Mouse (Mus musculus) embryonic facial prominence, embryonic 13.5 days (tissue): ENCODE data around the gene Klhdc7a. TPM values are rescaled to one million over a fixed set of nuclear protein-coding genes. Genes with fewer than 3 reads are reported as not detected.
"Not testable (repeated sequence)": the region's sequence is repeated elsewhere in the genome, so short reads cannot be mapped to it uniquely, and the experiment has no call there.

ENCODE experiments used
- ATAC-seq: fragments of 200-750 bp; cut with Nextera tagmentation; 2 replicates; pipeline ENCODE4 v1.8.0; 2017; ENCODE audit warnings: low read depth; ENCODE audit not compliant: insufficient number of reproducible peaks, insufficient read depth, low FRiP score, low TSS enrichment
- H3K27ac ChIP-seq: fragments of 300-500 bp; sonication (generic); 2 replicates; pipeline ENCODE4 v1.5.1; 2015; ENCODE audit warnings: moderate library complexity, mild to moderate bottlenecking, inconsistent platforms
- H3K27me3 ChIP-seq: fragments of 300-500 bp; sonication (generic); 2 replicates; pipeline ENCODE4 v1.6.1; 2015; ENCODE audit warnings: mild to moderate bottlenecking, inconsistent platforms
- H3K36me3 ChIP-seq: fragments of 300-500 bp; sonication (generic); 2 replicates; pipeline ENCODE4 v1.6.1; 2015; ENCODE audit warnings: mild to moderate bottlenecking, inconsistent platforms
- H3K4me1 ChIP-seq: fragments of 300-500 bp; sonication (generic); 2 replicates; pipeline ENCODE4 v1.6.1; 2015; ENCODE audit warnings: inconsistent platforms
- H3K4me2 ChIP-seq: fragments of 300-500 bp; sonication (generic); 2 replicates; pipeline ENCODE4 v1.6.1; 2015; ENCODE audit warnings: moderate library complexity, mild to moderate bottlenecking, inconsistent platforms
- H3K4me3 ChIP-seq: fragments of 300-500 bp; sonication (generic); 2 replicates; pipeline ENCODE4 v1.5.1; 2015; ENCODE audit warnings: mild to moderate bottlenecking, inconsistent platforms
- H3K9ac ChIP-seq: fragments of 300-500 bp; sonication (generic); 2 replicates; pipeline ENCODE4 v1.6.1; 2015; ENCODE audit warnings: mild to moderate bottlenecking, inconsistent platforms
- H3K9me3 ChIP-seq: fragments of 300-500 bp; sonication (generic); 2 replicates; pipeline ENCODE4 v1.6.1; 2016; ENCODE audit warnings: inconsistent platforms
- WGBS: fragments of 180-500 bp; shearing (Covaris S2); methylation state at CpG from one replicate; pipeline ENCODE4 v1.1.7; 2015; ENCODE audit warnings: mixed read lengths; 5-methylcytosine and 5-hydroxymethylcytosine counted together
- polyA plus RNA-seq: library from polyadenylated mRNA; unstranded; fragments of >200 nt; fragmentation: Nextera tagmentation; extraction: Ambion mirVana; gene quantifications from 2 replicates; pipeline ENCODE4 v1.2.1, GENCODE M21; 2015

The Klhdc7a gene
- polyA plus RNA-seq, 1 experiment from 2014 or later, result 0.06 TPM

GRCm38 (mm10) chr4:139978716-139979115, 10.9 kb upstream of the Klhdc7a start:
- no peak overlapping the region for H3K4me2 ChIP-seq
- H3K27ac ChIP-seq, result no peak overlapping the region
- no peak overlapping the region for H3K4me3 ChIP-seq
- H3K9ac ChIP-seq, result no peak overlapping the region
- H3K36me3 ChIP-seq, result no peaks in the 10 kb centered on the region
- H3K27me3 ChIP-seq, result no peaks in the 10 kb centered on the region
- 26% methylated on average over 5 of the region's 5 CpGs for WGBS
- H3K9me3 ChIP-seq, result no peaks in the 10 kb centered on the region
- ATAC-seq, result peak; percentile 23; the same call in 1 of the 2 replicates
- H3K4me1 ChIP-seq, result peaks cover 6% of the 10 kb centered on the region; the same call in 1 of the 2 replicates

DNA sequence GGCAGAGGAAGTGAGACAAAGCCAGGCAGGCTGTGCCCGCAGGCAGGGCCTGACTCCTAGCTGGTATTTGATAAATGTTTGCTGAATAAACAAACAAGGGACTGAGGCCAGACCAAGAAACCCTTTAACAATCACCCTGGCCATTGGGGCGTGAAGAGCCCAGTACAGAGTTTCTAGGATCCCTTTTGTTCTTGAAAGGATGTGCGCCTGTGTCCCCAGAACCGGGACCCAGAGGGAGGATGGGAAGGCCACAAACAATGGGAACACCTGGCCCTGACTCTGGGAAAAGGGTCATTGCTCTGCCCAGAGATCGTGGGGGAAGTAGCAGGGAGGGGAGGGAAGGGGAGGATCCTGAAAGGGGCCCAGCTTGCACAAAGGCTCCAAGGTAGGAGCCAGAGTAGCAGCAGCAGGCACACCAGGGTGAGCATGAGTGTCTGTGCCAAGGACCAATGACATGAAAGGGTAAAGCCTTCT, 9.5 kb upstream of the Klhdc7a start:
- ATAC-seq, result no peak
- WGBS, result 16% methylated on average over 5 of the region's 5 CpGs
- Histone ChIP-seq H3K4me3 (no peak overlapping the region), H3K9ac (no peak overlapping the region), H3K27ac (peak overlapping the region; percentile 40; the same call in 1 of the 2 replicates), H3K9me3 (no peaks in the 10 kb centered on the region), H3K27me3 (no peaks in the 10 kb centered on the region), H3K36me3 (no peaks in the 10 kb centered on the region), H3K4me1 (peaks cover 6% of the 10 kb centered on the region; the same call in 1 of the 2 replicates), H3K4me2 (no peak overlapping the region)

DNA sequence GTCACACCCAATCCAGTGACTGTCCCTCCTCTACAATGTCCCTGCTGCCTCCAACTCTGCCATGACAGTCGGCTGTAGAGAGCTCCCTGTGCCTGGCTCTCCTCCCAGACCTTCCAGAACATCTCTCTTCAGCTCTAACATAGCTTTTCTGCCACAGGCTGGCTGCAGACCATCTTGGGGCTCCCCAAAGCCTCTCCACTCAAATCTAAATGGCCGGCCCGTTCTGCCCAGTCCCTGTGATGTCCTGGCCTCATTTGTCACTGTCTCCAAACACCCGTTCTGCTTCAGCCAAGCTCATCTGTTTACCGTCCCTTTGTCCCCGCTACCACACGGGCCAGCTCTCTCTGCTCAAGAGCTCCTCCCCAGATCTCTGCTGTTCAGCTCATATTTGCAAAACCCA, 6.7 kb upstream of the Klhdc7a start:
- WGBS, result 63% methylated on average over 7 of the region's 7 CpGs
- Histone ChIP-seq H3K4me3 (no peak overlapping the region), H3K27me3 (no peaks in the 10 kb centered on the region), H3K36me3 (no peaks in the 10 kb centered on the region), H3K27ac (no peak overlapping the region), H3K9me3 (no peaks in the 10 kb centered on the region), H3K9ac (no peak overlapping the region), H3K4me1 (peaks cover 9% of the 10 kb centered on the region; the same call in 1 of the 2 replicates), H3K4me2 (no peak overlapping the region)
- ATAC-seq, result no peak

- ATAC-seq, result no peak
- H3K4me2 ChIP-seq, result no peak overlapping the region
- H3K9ac ChIP-seq, result 0 out of 2 replicates have a peak overlapping the region, but pooled peaks have one; percentile 27
Measured at GRCm38 (mm10) chr4:139967475-139967891, 343 bp downstream of the Klhdc7a start.

DNA sequence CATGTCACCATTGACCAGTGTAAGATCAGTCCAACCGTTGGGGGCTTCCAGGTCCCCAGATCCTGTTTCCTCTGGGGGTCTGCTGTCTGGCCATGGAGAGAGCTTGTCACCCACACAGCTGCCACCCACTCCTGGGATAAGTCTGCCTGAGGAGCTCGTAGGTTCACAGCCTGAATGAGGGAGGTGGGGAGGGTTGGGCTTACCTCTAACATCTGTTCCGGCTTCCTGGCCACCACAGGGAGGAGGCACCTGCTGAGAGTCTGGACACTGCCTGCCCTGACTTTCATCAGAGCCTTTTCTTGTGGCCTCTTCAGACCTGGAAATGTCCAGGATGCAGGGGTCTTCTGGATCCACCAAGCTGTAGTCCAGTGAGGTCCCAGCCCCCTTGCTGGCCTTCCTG, 845 bp downstream of the Klhdc7a start:
- 31% methylated on average over 3 of the region's 3 CpGs for WGBS
- ATAC-seq, result no peak
- H3K36me3 ChIP-seq, result no peaks in the 10 kb centered on the region

More at GRCm38 (mm10) chr4:139967475-139967891, 343 bp downstream of the Klhdc7a start:
- Histone ChIP-seq H3K4me3 (no peak overlapping the region), H3K27me3 (peaks cover 15% of the 10 kb centered on the region; the same call in 1 of the 2 replicates), H3K4me1 (peaks cover 12% of the 10 kb centered on the region), H3K36me3 (no peaks in the 10 kb centered on the region), H3K27ac (no peak overlapping the region), H3K9me3 (no peaks in the 10 kb centered on the region)
- WGBS, result 22% methylated on average over 10 of the region's 10 CpGs

DNA sequence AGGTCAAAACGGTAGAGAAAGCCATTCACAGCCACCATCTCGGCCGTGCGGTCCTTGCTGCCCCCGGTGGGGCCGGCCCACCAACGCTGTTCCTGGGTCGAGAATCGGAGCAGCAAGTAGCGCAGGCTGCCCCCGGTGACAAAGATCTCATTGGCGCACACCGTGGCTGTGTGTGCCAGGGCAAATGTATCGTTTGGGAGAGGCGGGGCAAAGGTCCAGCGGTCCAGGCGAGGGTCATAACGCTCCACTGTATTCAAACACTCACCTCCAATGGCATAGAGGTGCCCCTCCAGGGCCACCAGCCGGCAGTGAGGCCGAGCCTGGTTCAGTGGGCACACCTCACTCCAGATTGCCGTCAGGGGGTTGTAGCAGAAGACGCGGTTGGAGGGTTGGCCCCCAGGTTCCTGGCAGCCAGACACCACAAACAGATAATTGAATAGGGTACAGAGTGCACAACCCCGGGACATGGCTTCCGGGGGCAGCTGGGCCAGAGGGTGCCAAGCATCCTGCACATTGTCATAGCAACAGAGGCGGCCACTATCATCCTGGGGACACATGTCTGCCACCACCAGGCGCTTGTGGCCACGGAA, 2.1 kb downstream of the Klhdc7a start:
- Histone ChIP-seq H3K9me3 (no peaks in the 10 kb centered on the region), H3K27ac (no peak overlapping the region), H3K4me2 (no peak overlapping the region), H3K4me1 (peaks cover 12% of the 10 kb centered on the region), H3K4me3 (no peak overlapping the region), H3K36me3 (no peaks in the 10 kb centered on the region), H3K27me3 (peaks cover 15% of the 10 kb centered on the region; the same call in 1 of the 2 replicates), H3K9ac (no peak overlapping the region)
- ATAC-seq, result no peak
- WGBS, result 90% methylated on average over 28 of the region's 28 CpGs

More for the DNA sequence above, 845 bp downstream of the Klhdc7a start:
- H3K4me3 ChIP-seq, result no peak overlapping the region
- H3K4me1 ChIP-seq, result peaks cover 12% of the 10 kb centered on the region
- no peak overlapping the region for H3K27ac ChIP-seq
- no peaks in the 10 kb centered on the region for H3K9me3 ChIP-seq
- no peak overlapping the region for H3K9ac ChIP-seq
- H3K27me3 ChIP-seq, result peaks cover 15% of the 10 kb centered on the region; the same call in 1 of the 2 replicates
- H3K4me2 ChIP-seq, result no peak overlapping the region

DNA sequence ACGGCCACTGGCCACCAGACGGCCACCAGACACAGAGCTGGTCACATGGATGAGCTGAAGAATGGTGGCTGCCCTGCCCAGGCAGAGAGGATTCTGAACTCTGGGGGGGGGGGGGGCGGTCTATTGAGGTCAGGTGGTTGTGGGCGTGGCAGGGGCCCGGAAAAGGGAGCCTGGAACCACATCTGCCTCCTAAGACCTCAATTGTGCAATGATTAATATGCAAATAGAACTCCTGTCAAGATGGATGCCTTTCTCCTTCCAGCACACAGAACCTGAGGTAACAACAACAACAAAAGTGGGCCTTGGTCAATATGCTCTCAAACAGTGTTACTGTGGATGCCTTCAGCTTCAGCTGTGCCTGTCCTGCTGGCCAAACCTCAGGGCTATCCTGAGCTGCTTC, 3.4 kb downstream of the Klhdc7a start:
- Histone ChIP-seq H3K4me3 (no peak overlapping the region), H3K4me2 (no peak overlapping the region), H3K4me1 (peaks cover 9% of the 10 kb centered on the region), H3K27ac (no peak overlapping the region), H3K9ac (no peak overlapping the region), H3K9me3 (no peaks in the 10 kb centered on the region), H3K36me3 (no peaks in the 10 kb centered on the region), H3K27me3 (peaks cover 15% of the 10 kb centered on the region; the same call in 1 of the 2 replicates)
- WGBS, result 79% methylated on average over 5 of the region's 5 CpGs
- no peak for ATAC-seq

DNA sequence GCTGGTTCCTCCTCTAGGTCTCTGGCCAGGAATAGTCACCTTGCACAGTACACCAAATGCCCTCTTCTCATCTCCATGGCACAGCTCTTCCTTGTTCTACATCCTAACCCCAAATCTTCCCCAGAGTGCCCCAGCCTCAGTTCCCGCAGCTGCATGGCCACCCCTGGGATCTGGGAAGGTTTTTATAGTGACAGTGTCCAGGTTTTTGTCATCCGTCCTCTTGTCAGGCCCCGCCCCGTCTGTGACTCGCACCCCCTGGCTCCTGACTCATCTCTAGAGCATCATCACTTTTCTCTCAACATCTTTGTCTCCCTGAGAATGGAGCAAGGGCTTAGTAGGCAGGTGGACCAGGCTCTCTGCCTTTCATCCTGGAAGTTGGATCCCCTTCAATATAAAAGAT, 3.9 kb downstream of the Klhdc7a start:
- H3K4me2 ChIP-seq, result no peak overlapping the region
- H3K36me3 ChIP-seq, result no peaks in the 10 kb centered on the region
- no peaks in the 10 kb centered on the region for H3K9me3 ChIP-seq
- no peak for ATAC-seq
- no peak overlapping the region for H3K4me3 ChIP-seq
- 92% methylated on average over 5 of the region's 5 CpGs for WGBS
- peaks cover 15% of the 10 kb centered on the region; the same call in 1 of the 2 replicates for H3K27me3 ChIP-seq
- no peak overlapping the region for H3K9ac ChIP-seq
- no peak overlapping the region for H3K27ac ChIP-seq
- peaks cover 9% of the 10 kb centered on the region for H3K4me1 ChIP-seq

GRCm38 (mm10) chr4:139963059-139963458, 4.8 kb downstream of the Klhdc7a start:
- Histone ChIP-seq H3K27me3 (peaks cover 15% of the 10 kb centered on the region; the same call in 1 of the 2 replicates), H3K36me3 (no peaks in the 10 kb centered on the region), H3K4me1 (peaks cover 9% of the 10 kb centered on the region), H3K4me3 (no peak overlapping the region), H3K9ac (no peak overlapping the region), H3K9me3 (no peaks in the 10 kb centered on the region), H3K27ac (no peak overlapping the region), H3K4me2 (no peak overlapping the region)
- WGBS, result 65% methylated on average over 8 of the region's 8 CpGs
- ATAC-seq, result no peak

DNA sequence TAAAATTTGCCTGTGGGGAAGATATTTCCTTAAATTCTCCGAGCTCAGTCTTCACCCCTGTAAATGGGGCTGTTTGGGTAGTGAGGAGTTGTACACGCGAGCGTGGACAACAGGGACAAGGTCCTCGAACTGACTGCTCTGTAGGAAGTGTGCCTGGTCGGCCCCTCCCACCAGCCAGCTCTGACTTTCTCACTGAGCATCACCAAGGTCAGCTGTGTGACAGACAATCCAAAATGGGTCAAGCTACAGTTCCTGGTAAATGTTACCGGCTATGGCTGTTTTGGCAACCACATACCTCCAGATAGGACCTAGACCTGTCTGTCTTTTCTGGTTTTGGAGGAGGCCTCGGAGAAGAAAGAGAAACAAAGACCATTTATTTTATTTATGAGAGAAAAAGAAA, 6.0 kb downstream of the Klhdc7a start:
- 87% methylated on average over 8 of the region's 8 CpGs for WGBS
- 0 out of 2 replicates have a peak, but pooled peaks cover 1% of the 10 kb centered on the region for H3K4me1 ChIP-seq
- no peak for ATAC-seq
- no peak overlapping the region for H3K4me2 ChIP-seq
- H3K27me3 ChIP-seq, result peaks cover 5% of the 10 kb centered on the region; the same call in 1 of the 2 replicates
- no peak overlapping the region for H3K9ac ChIP-seq
- no peak overlapping the region for H3K4me3 ChIP-seq
- no peaks in the 10 kb centered on the region for H3K36me3 ChIP-seq
- no peak overlapping the region for H3K27ac ChIP-seq
- H3K9me3 ChIP-seq, result no peaks in the 10 kb centered on the region

- not testable (repeated sequence) for ATAC-seq, H3K4me1 ChIP-seq, H3K27ac ChIP-seq, H3K9ac ChIP-seq, H3K27me3 ChIP-seq, H3K4me2 ChIP-seq, H3K36me3 ChIP-seq, H3K9me3 ChIP-seq, H3K4me3 ChIP-seq
- WGBS, result 90% methylated on average over 11 of the region's 11 CpGs
Measured at GRCm38 (mm10) chr4:139961329-139961728, 6.5 kb downstream of the Klhdc7a start.

DNA sequence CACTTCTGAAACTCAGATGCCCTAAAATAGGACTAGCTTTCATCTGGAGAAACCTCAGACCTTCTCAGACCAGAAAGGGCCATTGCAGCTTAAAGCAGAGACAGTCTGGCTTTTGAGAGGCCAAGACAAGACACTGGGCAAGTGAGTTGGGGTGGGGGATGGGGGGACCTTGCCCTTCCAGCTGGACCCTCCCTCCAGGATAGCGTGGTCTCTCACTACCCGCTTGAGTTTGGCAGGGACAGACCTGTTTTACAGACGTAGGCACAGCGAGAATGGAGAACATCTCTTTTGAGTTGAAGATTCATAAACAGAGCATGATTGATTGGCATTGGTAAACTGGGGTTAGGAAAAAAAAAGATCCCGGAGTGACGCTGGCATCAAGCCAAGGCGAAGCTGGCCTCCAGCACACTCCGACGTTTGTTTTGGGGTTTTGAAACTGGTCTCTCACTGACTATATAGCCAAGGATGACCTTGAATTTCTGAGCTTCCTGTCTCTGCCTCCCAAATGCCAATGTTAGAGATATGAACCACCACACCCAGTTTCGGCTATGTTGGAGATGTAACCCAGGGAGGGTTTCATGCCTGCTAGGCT, 7.0 kb downstream of the Klhdc7a start:
- WGBS, result 83% methylated on average over 10 of the region's 10 CpGs
- Histone ChIP-seq H3K9ac (no peak overlapping the region), H3K36me3 (no peaks in the 10 kb centered on the region), H3K4me2 (no peak overlapping the region), H3K27ac (no peak overlapping the region), H3K4me3 (no peak overlapping the region), H3K9me3 (no peaks in the 10 kb centered on the region), H3K4me1 (no peaks in the 10 kb centered on the region), H3K27me3 (no peaks in the 10 kb centered on the region)
- ATAC-seq, result no peak
